Mouse (Mus musculus) neutrophil, adult 5-6 weeks (primary cell): Measurements from ENCODE around the gene Zdhhc8. TPM values are rescaled to one million over a fixed set of nuclear protein-coding genes. Genes with fewer than 3 reads are reported as not detected.

Experiments used
- ATAC-seq: fragments of 151-379, 151-347 bp; 2 replicates; pipeline ENCODE4 v1.8.0; 2017; ENCODE audit warnings: mild to moderate bottlenecking, moderate TSS enrichment; ENCODE audit not compliant: insufficient number of reproducible peaks, poor library complexity, low FRiP score, severe bottlenecking; ENCODE audit errors: extremely low read depth
- total RNA-seq: library from RNA; stranded (forward); fragments of 200-1000 nt; gene quantifications from 2 replicates; pipeline ENCODE4 v1.2.3, GENCODE M21; 2017

Zdhhc8 gene
- total RNA-seq: 9.3 and 14.0 TPM in 2 replicates

DNA sequence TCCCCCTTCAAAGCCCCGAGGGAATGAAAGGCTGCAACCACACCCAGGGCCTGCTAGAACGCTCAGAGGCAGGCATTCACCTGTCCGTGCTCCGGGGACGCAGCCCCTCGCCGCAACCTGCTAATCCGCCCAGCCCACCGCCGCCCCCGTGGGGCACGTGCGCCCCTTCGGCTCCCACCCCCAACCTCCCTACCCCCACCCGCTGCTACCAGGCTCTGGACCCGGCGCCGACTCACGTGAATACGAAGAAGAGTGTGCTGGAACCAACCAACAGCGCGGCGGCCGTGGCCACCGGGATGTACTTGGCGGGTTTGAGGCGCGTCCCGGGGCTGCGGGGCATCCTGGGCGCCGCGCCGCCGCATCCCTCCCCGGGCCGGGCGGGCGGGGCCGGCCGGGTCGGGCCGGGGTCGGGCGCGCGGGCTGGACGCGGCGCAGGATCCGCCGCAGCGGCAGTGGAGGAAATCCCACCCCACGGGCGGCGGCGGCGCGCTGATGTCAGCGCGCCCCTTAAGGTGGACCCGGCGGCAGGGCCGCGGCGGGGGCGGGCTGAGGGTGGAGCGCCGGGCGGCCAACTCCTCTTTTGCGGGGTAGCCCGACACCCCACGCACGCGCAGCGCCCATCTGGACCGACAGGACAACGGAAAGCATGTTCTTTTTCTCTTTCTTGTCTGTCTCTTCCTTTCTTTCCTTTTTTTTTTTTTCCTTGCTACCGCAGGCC, at the start of gene Zdhhc8:
Gene Zdhhc8, minus strand, starts transcription at position 466 of the 718 bp plus-strand sequence.
- peak; percentile 27; the same call in 1 of the 2 replicates for ATAC-seq

DNA sequence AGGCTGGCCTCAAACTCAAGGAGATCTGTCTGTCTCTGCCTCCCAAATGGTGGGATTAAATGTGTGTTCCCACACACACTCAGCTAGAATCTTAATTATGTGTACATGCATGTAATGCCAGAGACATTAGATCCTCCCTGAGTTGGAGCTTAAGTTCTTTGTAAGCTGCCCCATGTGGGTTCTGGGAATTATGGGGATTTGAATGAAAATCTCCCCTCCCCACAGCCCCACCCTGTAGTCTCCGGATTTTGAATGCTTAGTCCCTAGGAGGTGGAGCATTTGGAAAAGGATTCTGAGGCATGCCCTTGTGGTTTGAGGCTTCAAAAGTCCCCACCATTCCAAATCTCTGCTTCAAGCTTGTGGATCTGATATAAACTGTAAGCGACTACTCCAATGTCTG, 40.2 kb upstream of the Zdhhc8 start:
- ATAC-seq: no peak

DNA sequence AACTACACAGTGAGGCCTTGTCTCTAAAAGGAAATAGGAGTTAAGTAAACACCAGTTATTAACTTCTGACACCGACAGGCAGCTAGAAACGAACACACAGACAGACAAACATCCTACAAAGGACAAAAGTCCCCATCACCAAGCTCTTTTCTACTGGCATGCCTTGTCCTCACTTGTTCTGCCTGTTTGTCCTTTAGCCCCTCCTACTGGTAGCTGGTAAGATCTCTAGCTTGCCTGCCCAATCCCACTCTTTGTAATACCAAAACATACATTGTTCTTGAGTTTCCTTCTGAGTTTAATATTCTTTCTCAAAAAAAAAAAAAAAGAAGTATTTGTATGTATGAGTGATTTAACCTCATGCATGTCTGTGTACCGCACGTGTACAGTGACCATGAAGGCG, 33.2 kb upstream of the Zdhhc8 start:
- no peak for ATAC-seq

DNA sequence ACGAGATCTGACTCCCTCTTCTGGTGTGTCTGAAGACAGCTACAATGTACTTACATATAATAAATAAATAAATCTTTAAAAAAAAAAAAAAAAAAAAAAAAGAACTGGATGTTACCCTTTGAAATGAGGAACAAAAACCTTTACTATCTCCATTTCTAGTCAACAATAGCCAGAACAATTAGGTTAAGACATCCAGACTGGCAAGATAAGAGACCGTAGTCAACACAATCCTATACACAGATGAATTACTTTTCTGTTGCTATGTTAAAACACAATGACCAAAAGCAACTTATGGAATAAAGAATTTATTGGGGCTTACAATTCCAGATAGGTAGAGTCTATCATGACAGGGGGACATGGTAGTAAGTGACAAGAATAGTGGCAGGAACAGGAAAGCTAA, 30.1 kb upstream of the Zdhhc8 start:
- no peak for ATAC-seq

DNA sequence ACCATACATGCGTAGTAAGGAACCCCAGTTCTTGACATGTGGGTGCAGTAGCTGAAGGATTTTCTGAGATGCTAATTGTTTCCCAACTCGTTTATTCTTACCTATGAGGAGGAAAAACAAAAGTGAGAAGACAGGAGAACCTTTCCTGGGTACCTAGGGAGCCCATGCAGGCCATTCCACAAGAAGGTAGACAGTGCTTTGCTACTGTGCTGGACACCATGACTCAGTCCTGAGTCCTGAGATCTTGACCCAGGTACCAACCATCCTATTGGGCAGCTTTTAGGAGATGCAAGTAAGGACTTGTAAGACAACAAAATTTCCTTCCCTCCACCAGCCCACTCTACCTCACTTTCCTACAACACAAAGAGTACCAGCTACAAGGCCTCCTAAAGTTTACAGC, 23.3 kb upstream of the Zdhhc8 start, which contains the start of gene Gm49776:
Gene Gm49776, minus strand, starts transcription at position 101 of the 400 bp plus-strand sequence.
- no peak for ATAC-seq

DNA sequence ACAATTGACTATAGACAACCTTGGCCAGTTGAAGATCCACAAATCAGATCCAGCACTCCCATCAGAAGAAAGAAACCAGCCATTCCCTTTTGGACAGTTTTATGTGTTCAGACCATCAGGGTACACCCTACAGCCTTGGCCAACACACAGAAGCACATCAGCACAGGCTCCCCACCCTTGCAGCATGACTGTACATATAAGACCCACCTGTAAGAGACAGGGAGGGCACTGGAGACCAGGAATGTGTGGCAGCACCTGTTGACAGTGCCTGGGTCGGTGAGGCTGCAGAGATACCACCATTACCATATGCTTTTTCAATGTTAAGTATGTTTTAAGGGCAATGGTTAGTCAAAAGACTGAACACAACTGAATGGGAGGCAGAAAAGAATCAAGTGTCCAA, 18.9 kb upstream of the Zdhhc8 start:
- ATAC-seq: no peak

DNA sequence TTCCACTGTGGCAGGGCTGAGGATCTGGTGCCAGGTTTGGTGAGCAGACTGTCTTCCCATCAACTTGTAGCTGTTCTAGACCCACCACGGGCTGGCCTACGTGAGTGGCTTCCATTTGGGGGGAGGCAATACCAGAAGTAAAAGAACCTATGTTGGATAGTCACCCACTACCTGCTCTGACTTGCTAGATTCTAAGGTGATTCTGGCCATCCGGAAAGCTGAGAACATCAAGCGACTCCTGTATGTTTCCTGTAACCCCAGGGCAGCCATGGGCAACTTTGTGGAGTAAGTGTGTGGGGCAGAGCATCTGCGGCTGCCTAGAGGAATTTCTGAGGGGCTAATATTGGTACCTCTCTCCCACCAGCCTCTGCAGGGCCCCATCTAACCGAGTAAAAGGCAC, 17.8 kb upstream of the Zdhhc8 start:
- no peak for ATAC-seq

GRCm38 (mm10) chr16:18250828-18251790, 16.2 kb upstream of the Zdhhc8 start:
- no peak for ATAC-seq

- ATAC-seq: no peak
Observed at GRCm38 (mm10) chr16:18250231-18250630, 15.3 kb upstream of the Zdhhc8 start.

DNA sequence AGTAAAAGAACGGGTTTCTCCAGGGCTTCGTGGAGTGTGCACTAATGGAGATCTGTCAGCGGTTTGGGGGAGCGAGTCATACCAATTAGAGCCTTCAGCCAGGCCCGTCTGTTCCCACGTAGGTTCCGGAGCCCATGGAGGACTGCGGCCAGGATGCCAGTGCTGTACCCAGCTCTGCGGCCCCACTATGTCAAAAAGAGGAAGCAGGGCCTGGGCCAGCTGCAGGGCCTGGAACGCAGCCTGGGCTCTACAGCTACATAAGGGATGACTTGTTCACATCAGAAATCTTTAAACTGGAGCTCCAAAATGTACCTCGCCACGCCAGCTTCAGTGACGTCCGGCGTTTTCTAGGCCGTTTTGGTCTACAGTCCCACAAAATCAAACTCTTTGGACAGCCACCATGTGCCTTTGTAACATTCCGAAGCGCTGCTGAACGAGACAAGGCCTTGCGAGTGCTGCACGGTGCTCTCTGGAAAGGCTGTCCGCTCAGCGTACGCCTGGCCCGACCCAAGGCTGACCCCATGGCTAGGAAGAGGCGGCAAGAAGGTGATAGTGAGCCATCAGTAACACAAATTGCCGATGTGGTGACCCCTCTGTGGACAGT, 14.5 kb upstream of the Zdhhc8 start:
- peak; percentile 55 for ATAC-seq

DNA sequence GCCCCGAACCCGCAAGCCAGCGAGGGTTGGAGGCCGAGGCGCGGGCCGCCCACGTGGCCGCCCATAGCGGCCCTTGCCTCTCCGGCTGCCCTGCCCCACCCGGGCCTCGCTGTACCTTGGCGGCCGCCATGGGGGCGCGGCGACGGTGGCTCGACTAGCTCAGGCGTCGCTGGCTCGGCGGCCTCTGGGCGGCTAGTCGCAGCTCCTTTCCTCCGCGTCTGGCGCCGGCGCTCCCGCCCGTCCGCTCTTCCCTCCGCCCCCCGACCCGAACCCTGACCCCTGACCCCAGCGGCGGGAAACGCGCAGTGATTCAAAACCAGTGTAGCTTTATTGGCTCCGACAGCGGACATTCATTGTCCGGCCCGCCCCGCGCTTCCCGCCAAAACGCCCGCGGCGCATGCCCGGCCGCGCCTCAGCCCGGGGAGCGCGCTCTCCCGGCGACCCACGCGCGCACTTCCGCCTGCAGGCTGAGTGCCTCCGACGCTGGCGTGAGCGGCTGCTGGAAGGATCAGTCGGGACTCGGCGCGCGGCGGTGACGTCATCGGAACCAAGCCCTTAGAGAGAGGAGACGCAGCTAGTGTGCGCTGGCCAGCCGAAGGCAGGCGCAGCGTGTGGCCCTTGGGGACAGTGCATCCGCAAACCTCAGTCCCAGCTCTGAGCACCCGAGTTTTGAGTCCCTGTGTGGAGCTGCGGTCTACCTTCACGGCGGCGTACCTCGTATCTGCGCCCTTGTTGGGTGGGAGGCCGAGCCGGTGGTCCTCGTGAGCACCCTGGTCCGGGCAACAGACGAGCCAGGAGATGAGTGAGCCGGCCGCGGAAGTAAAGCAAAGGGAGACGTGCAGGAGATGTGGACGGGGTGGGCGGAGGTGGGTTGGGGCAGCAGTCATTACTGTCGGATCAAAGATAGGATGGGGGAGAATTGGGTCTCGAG, 13.8 kb upstream of the Zdhhc8 start, which contains the start of the genes Trmt2a and Ranbp1:
Gene Trmt2a, plus strand, starts transcription at position 247 of the 931 bp plus-strand sequence.
Gene Ranbp1, minus strand, starts transcription at position 300 of the 931 bp plus-strand sequence.
- peak; percentile 90 for ATAC-seq

- no peak for ATAC-seq
Observed at GRCm38 (mm10) chr16:18247521-18248399, 12.8 kb upstream of the Zdhhc8 start.

DNA sequence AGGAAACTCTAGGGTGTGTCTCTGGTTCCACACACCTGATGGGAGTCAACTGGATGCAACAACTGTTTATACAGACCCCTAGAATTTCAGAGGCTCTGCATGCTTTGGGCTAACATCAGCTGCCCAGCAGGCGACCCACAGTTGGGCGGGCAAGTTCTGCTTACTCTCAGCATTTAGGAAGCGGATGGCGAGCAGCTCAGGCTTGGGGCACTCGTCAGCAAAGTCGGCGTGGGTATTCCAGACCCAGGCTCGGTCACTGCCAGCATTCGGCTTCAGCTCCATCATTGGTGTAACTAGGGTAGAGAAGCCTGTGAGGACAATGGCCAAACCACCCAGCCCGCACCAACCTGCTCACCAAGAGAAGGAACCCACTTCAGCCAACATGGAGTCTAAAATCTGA, 6.6 kb upstream of the Zdhhc8 start:
- no peak for ATAC-seq

GRCm38 (mm10) chr16:18236676-18237501, 2.0 kb upstream of the Zdhhc8 start:
- no peak for ATAC-seq

DNA sequence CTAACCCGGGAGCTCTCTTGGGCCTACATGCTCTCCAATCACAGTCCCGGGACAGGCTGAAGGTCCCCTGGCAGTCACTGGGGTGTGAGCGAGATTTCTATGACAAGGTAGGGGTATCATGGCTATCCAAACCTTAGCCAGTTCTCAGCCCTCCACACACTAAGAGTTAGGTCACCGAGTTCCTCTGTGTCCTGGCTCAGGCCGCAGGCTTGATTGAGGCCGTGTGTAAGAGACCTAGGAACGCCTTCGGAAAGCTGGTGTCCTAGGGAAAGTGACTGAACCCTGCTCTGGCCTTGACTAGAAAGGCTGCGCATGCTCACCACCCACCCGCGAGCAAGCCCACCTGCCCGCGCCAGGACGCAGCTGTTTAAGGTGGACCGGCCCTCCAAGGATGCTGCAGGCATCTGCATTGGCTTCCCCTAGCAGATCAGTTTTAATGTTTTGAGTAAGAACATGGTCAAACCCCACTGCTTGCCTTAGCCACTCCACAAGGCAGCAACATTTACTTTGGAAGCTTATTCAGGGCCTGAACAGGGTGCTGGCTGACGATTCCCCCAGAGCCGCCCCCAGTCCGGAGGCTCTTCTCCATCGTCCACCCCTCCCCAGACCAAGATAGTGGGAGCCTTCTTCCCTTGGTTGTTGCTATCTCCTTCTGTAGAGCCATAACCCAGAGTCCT, 591 bp upstream of the Zdhhc8 start:
- ATAC-seq: peak; percentile 7; the same call in 1 of the 2 replicates
